Mouse (Mus musculus) 3134 (cell line): ENCODE measurements around the gene Gpr179.

Experiments
- DNase-seq: peaks from one replicate; pipeline ENCODE4 v3.0.0-alpha.2; 2011; ENCODE audit warnings: low spot score; ENCODE audit not compliant: insufficient read length; ENCODE audit errors: extremely low read depth

Gene Gpr179

DNA sequence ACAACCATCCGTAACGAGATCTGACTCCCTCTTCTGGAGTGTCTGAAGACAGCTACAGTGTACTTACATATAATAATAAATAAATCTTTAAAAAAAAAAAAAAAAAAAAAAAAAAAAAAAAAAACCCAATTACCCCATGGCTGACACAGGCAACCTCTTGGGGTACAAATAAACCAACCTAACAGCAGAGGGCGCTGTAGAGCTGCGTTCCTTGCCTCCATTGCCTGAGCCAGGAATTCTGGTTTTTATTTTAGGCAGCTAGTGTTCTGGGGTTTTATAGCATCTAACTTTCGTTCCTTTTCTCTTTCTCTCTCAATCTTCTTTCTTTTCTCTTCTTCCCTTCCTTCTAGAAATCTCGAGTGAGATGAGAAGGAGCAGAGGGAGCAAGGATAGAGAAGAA, 5.8 kb upstream of the Gpr179 start:
- peak; percentile 38 for DNase-seq

DNA sequence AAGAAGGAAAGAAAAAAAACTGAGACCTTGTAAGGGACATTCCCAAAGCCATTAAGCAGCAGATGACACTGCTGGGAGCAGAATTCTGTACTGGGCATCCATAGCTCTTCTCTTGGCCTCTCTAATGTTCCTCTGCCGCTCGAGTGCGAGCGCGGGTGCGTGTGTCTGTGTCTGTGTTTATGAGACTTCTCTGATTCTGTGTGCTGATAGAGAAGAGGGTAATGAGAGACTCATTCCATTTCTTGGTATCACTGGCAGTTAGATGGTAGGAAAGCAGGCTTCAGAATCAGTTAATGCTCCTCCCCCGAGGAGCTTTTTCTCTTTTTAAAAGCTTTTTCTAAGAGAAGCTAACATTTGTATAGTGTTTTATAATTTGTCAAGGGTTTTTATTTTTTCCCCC, 3.4 kb upstream of the Gpr179 start:
- DNase-seq, result no peak

DNA sequence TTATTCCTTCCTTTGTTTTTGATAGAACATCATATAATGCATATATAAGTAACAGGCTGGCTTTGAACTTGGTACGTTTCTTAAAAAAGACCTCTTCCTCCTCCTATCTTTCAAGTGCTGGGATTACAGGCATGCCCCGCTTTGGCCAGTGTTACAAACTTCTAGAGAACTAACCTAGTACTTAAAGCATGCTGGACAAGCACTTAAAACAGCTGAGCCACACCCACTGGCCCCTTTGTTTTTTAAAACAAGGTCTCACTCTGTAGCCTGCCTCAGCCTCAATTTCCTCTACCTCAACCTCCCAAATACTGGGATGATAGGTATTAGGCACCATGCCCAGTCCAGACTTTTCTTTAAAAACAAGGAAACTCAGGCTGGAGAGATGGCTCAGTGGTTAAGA, 2.8 kb upstream of the Gpr179 start:
- DNase-seq, result no peak

DNA sequence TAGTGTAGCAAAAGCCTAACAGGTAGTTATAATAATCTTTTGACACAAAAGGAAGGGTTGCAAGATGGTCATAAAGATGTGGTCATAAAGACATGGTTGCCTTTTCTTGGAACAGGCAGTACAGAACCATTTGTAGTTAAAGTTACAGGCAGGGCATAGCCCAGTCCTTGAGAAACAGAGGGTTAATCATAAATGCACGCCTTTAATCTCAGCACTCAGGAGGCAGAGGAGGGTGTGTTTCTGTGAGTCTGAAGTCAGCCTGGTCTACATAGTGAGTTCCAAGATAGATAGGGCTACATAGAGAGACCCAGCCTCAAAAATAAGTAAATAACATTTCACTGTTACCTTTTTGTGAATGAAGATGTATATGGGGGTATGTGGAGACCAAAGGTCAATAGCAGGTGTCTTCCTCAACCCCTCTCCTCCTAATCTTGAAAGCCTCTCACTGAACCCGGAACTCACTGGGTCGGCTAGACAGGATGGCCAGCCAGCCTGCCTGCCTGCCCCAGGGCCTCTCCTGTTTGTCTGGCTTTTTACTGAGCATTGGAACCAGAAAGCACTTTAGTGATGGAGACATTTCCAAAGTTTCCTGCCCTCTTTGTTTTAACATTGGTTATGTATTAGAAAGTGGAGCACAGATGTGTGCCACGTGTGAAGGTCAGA, 1.2 kb upstream of the Gpr179 start:
- no peak for DNase-seq

DNA sequence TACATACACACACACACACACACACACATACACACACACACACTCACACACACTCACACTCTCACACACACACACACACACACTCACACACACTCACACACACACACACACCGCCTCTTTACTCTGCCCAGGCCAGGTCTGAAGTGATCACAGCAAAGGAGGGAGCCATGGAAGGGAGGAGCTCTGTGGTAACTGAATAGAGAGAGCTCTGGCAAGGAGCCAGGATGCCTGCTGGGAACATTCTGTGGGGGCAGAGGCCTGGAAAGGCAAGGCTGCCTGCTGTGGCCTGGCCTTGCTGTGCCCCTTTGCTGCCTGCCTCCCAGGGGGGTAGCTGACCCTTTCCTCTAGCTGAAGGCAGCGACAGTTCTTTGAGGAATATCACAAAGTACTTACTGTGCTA, 1.8 kb downstream of the Gpr179 start:
- peak; percentile 61 for DNase-seq

DNA sequence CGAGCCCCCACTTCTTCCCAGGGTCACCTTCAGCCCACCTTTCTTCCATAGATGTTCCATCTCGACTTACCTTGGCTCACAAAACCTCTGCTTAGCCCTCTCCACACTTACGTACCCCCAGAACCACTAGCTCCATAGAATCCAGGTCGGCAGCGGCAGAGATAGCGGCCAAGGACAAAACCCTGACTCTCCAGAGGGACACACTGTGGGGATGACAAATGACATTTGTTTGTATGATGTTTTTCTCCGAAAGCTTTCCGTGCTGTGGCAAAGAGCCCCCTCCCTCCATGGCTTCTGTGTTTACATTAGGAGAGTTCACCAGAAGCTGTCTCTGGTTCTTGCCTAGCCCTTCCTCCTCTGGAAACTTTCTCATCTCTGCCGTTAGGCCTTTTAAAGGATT, 4.6 kb downstream of the Gpr179 start:
- DNase-seq, result no peak

DNA sequence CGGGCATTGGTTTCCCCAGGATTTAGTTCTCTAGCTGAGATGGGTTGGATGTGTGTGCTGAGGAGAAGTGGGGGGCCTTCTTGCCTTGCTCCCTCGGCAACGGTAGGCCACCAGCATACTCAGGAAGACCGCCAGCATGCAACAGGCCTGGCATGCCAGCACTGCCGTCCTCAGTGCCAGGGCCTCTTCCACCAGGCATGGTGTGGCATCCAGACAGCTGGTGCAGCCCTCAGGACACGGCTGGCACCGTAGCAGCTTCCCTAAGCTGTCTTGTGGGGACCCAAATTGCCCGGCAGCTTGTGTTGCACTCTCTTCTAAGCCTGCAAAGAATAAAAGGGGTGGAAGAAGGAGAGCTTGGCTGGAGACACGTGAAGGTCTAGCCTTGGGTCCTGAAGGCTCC, 5.5 kb downstream of the Gpr179 start:
- no peak for DNase-seq

DNA sequence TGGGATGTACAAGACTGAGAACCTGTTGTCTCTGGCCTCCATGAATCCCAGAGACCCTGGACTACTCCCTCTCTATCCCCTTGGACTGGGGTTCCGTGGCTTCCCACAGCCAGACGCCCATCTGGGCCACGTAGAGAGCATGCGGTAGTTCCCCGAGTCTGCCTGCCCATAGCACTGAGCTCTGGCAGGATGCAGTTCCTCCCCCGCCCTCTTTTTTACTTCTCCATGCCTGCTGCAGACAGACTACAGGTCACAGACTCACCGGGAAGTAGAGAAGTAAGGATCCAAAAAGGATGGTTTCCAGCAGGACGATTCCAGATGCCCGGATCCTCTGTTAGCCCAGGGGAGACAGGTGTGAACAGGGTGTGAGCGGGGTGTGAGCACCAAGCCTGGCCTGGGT, 6.4 kb downstream of the Gpr179 start:
- DNase-seq, result no peak

DNA sequence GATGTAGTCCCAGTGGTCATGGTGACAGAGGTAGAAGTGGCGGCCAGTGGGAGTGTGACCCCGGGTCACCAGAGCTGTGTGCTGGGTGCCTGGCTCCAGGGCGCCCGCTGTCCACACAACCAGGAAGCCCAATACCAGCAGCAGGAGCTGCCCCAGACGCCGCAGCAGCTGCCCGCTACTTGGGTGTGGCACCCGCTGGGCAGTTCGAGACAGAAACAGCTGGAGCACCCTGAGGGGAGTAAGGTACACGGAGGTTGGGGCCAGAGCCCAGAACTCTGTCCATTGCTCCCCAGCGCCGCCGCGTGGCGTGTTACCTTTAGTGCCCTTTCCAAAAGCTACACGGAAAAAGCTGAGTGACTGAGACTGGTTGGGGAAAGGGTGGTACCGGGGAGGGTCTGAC, 8.3 kb downstream of the Gpr179 start:
- DNase-seq, result peak; percentile 66

DNA sequence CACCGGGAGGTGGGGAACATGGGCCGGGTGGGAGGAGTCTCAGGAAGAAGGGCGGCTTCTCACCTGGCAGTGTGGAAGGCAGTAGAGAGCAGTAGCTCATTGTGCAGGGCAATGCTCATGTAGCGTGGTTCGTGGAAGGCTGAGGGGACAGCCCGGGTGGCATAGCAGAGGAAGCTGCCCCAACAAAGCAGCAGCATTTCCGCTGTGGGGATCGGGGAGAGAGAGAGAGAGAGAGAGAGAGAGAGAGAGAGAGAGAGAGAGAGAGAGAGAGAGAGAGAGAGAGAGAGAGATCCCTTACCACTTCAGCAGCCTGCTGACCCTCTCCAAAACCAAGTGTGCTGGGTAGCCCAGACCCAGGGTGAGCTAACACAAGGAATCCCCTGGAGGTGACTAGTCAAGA, 8.7 kb downstream of the Gpr179 start:
- no peak for DNase-seq

DNA sequence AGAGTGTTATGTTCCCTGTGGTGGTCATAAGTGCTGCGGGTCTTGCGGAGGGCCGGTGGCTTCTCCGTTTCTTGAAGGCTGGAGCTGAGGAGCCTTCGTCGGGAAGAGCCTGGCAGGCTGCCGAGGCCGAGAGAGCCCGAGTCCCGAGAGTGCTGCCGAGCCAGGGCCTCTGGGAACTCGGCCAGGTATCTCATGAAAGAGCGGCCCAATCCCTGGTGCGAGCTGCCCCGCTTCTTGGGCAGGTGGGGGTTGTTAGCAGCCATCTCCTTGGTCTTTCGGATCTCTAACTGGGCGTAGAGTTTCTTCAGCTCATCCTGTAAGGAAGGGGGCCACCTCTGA, 12.9 kb downstream of the Gpr179 start:
- peak; percentile 56 for DNase-seq

DNA sequence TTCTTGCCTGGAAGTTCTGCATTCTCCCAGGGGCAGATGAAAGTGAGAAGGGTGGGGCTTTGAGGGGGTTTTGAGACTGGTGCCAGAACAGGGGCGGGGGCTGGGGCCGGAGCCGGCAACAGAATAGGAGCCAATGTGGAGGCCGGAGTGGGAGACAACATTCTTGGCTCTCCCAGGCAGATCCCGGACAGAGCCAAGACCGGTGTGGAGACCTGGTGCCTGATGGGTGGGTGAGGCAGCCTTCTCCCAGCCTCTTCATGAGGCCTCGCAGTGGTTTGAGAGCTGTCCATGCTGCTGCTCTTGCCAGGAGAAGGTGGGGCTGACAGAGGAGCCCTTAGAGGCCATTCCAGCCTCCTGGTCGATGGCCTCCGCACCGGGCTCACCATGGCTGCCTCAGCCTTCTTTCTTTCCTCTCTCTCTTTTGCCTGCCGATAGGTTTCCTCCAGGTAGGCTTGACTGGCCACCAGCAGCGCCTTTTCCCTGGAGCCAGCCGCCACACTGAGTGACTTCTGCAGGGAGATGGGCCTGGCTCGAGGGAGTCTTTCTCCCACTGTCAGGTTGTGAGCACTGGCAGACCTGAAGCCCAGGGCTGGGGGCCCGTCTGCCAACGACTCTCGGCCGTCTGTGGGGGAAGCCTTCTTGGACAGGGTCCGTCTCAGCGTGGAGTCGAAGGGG, 13.4 kb downstream of the Gpr179 start:
- DNase-seq, result no peak

DNA sequence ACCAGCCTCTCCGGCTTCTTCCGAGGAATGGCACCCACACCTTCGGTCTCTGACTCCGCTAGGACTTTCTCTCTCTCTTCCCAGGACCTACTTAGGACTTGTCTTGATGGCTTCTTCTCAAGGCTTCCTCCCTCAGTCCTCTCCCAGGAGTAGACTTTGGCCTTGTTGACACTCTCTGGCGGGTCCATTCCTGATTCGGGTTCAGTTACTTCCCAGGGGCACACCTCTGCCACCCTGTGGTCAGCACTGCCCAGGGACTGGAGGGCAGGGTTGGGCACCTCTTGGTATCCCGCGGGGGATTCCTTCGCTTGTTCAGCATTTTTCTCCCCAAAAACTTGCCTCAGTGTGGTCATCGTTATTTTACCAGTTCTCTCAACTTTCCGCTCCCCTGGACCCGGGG, 14.5 kb downstream of the Gpr179 start:
- no peak for DNase-seq

DNA sequence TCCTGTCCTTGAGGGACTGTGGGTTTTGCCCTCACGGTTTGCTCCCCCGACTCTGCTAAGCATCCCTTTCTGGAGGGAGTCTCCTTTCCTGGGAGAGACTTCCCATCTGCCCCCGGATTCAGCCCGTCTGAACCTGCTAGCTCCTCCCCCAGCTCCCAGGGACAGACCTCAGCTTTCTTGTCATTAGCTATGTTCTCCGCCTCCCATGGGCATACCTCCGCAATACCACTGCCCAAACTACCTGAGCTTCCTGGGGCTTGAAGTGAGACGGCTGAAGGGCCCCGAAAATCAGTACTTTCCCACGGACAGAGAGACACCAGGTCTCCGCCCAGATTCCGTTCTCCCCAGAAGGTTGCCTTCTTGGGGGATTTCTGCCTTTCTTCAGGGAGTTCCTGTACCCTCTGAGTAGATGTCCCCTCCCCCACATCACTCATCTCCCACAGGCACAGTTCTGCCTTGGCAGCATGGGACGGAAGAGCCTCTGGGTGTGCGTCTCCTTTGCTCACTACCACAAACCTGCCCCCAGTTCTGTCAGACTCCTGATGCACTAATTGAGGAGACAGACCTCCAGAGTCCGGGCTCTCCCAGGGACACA, 15.0 kb downstream of the Gpr179 start:
- DNase-seq, result no peak

DNA sequence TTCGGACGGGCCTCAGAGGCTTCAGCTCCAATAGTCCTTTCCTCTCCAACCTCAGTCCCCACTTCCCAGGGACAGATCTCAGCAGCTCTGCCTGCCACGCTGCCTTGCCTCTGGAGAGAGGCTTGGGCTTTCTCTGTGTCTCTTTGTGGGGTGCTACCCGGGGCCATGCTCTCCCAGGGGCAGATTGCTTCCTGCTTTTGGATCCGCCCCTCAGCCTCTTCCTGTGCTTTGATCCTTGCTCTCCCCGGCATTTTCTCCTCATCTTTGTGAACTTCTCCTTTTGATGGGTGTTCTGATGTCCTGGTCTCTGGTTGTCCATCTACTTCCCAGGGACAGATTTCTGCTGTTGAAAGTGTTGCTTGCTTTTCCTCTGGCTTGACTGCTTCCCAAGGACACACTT, 15.6 kb downstream of the Gpr179 start:
- DNase-seq, result no peak

DNA sequence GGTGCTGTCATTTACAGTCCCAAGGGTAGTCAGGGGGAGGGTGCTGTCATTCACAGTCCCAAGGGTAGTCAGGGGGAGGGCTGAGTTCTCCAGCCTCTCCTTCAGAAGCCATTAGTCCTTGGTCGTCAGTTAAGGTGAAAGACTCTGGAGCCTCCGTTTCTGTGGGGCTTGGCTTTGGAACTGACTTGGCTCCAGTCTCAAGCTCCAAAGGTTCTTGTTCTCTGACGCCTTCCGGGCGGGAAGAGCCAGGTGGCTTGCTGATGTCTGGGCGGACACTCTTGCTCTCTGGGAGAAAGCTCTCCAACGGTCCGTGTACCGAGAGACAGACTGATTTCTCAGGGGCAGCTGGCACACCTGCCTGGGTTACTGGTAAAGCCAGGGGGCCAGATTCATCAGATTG, 17.5 kb downstream of the Gpr179 start:
- DNase-seq, result no peak

DNA sequence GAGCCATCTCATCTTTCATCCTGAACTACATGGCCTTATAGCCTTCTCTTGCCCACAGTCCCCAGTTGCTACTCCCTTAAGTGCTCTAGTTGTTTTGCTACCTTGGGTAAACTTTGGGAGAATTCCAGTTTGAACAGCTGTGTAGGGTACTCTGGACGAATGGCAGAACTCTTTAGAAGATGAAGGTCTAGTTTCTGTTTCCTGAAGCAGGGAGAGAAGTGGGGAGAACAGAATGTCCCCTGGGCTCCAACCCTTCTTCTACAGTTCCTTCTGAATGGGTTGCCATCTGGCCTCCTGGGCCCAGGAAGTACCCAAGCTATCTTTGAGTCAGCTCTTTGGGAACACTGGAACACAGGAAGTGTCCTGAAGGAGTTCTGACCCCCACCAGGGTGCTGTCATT, 18.0 kb downstream of the Gpr179 start:
- no peak for DNase-seq

DNA sequence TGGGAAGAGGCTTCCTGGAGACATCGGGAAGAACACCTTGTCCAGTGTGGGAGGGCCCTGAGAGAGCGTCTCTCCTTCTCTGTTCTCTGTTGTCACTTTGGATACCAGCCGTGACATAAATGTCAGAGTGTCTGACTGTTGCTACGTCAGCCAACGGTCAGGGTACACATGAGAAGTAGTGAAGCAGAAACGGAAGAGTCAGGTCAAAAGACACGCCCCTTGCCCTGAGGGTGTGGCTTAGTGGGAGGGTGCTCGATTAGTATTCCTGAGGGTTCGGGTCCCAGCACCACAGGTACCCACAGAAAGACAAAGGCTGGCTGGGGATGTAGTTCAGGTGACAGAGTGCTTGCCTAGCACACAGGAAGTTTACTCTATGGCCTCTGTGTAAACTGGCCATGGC, 18.8 kb downstream of the Gpr179 start:
- no peak for DNase-seq

DNA sequence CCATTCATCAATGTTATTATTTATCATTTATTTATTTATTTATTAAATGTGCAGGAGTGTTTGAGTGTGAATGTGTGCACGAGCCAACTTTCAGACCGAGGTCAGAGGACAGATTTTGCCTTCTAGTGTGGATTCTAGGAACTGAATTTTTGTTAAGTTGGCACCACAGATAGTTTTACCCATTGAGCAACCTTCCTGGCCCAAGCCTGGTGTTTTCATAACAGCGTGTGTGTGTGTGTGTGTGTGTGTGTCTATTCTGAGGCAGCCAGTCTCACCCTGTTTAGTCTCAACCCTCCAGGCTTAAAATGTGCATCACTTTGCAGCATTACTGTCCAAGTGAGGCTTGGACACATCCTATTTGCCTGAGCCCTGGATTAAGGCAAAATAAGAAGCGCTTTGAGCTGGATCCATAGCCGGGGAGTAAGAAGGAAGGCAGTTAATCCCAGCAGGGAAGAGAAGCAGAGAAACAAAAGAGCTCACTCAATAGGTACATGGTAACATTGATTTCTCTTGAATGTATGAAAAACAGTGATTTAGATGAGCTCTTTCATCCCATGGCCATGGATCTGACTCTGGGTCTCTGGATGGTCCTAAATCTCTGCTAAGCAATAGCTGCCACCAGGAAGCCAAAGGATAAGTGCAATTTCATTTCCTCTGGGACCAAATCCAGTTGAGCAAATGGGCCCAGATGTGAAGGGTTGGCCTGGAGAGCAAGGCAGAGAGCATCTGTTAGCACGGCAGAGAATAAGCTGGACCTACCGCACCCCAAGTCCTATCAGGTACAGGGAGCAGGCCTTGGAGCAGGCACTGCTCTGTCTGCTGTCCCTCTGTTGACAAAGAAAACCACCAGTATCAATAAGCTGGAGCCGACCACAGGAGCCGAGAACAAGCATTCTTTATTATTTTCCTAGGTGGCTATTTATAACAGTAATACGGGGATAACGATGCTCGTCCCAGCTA, 20.4 kb downstream of the Gpr179 start:
- no peak for DNase-seq

DNA sequence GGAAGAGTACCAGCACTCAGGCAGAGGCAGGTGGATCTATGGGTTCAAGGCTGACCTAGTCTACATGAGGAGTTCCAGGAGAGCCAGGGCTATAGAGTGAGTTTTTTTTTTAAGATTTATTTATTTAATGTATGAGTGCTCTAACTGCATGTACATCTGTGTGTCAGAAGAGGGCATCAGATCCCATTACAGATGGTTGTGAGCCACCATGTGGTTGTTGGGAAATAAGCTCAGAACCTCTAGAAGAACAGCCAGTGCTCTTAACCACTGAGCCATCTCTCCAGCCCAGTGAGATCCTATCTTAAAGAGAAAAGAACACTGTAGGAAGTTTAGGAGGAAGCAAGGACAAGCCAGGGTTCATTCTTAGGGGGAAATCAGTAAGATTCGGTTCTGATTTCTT, 21.6 kb downstream of the Gpr179 start:
- DNase-seq, result no peak

DNA sequence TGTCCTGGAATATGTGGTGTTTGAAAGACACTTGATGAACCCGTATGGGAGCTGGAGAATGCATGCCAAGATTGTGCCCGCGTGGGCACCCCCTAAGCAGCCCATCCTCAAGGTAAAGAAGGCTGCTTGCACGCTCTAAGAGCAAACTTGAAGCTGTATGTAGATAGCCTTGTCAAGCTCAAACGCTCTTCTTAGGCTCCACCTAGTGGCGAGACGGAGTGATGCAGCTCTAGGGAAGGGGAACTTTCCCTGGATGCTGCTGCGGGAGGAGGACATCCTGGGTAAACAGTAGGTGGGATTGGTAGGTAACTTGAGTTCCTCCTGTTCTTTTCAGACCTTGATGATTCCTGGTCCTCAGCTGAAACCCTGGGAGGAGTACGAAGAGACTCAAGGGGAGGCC, 23.7 kb downstream of the Gpr179 start:
- peak; percentile 39 for DNase-seq
